Mouse (Mus musculus) liver, embryonic 13.5 days (tissue): ENCODE data around the gene Alox5ap. TPM values are rescaled to one million over a fixed set of nuclear protein-coding genes. Genes with fewer than 3 reads are reported as not detected.

ENCODE experiments used
- ATAC-seq: fragments of 200-750 bp; cut with Nextera tagmentation; 2 replicates; pipeline ENCODE4 v1.8.0; 2017; ENCODE audit warnings: low read depth, mild to moderate bottlenecking, moderate number of reproducible peaks, moderate library complexity
- DNase-seq: peaks from one replicate; pipeline ENCODE4 v3.0.0; 2022
- H3K27ac ChIP-seq: fragments of 300-500 bp; sonication (generic); 2 replicates; pipeline ENCODE4 v1.5.1; 2015; ENCODE audit warnings: moderate library complexity, mild to moderate bottlenecking, inconsistent platforms
- H3K27me3 ChIP-seq: fragments of 300-500 bp; sonication (generic); 2 replicates; pipeline ENCODE4 v1.6.1; 2015; ENCODE audit warnings: mild to moderate bottlenecking, inconsistent platforms
- H3K36me3 ChIP-seq: fragments of 300-500 bp; sonication (generic); 2 replicates; pipeline ENCODE4 v1.6.1; 2015; ENCODE audit warnings: mild to moderate bottlenecking, inconsistent platforms
- H3K4me1 ChIP-seq: fragments of 300-500 bp; sonication (generic); replicated peaks from 2 replicates; pipeline ENCODE4 v1.6.1; 2015; ENCODE audit warnings: inconsistent platforms
- H3K4me2 ChIP-seq: fragments of 300-500 bp; sonication (generic); 2 replicates; pipeline ENCODE4 v1.6.1; 2015; ENCODE audit warnings: inconsistent platforms, mild to moderate bottlenecking, moderate library complexity
- H3K4me3 ChIP-seq: fragments of 300-500 bp; sonication (generic); replicated peaks from 2 replicates; pipeline ENCODE4 v1.5.1; 2015; ENCODE audit warnings: mild to moderate bottlenecking, inconsistent platforms
- H3K9ac ChIP-seq: fragments of 300-500 bp; sonication (generic); 2 replicates; pipeline ENCODE4 v1.6.1; 2015; ENCODE audit warnings: mild to moderate bottlenecking, inconsistent platforms
- H3K9me3 ChIP-seq: fragments of 300-500 bp; sonication (generic); replicated peaks from 2 replicates; pipeline ENCODE4 v1.6.1; 2016; ENCODE audit warnings: inconsistent platforms
- WGBS: fragments of 180-500 bp; shearing (Covaris S2); methylation state at CpG from one replicate; pipeline ENCODE4 v1.1.7; 2015; ENCODE audit not compliant: insufficient replicate concordance; 5-methylcytosine and 5-hydroxymethylcytosine counted together
- polyA plus RNA-seq: library from polyadenylated mRNA; unstranded; fragments of >200 nt; fragmentation: Nextera tagmentation; extraction: Ambion mirVana; gene quantifications from 2 replicates; pipeline ENCODE4 v1.2.1, GENCODE M21; 2015

Gene Alox5ap
- 22.5 and 24.7 TPM in 2 replicates for polyA plus RNA-seq

GRCm38 (mm10) chr5:149264405-149264804 is at the start of gene Alox5ap:
TSS of gene Alox5ap (plus strand) at chr5:149264767.
- no peak for DNase-seq
- no peak within 1 kb of the TSS for H3K27ac ChIP-seq
- peak within 1 kb of the TSS; percentile 35 for H3K4me2 ChIP-seq

GRCm38 (mm10) chr5:149215540-149215939 is 49.0 kb upstream of the Alox5ap start:
- Histone ChIP-seq H3K4me2 (no peak overlapping the region), H3K27me3 (no peaks in the 10 kb centered on the region), H3K9me3 (no peaks in the 10 kb centered on the region), H3K4me1 (peaks cover 47% of the 10 kb centered on the region), H3K9ac (no peak overlapping the region), H3K36me3 (peaks cover 66% of the 10 kb centered on the region), H3K4me3 (no peak overlapping the region), H3K27ac (no peak overlapping the region)
- ATAC-seq (no peak), DNase-seq (no peak)
- WGBS, result 98% methylated on average over 7 of the region's 7 CpGs

More at GRCm38 (mm10) chr5:149264405-149264804, at the start of gene Alox5ap:
- Histone ChIP-seq H3K36me3 (no peaks in the 10 kb centered on the region), H3K4me3 (peak within 1 kb of the TSS; percentile 30), H3K4me1 (peaks cover 21% of the 10 kb centered on the region), H3K9me3 (0 out of 2 replicates have a peak, but pooled peaks cover 2% of the 10 kb centered on the region), H3K27me3 (no peaks in the 10 kb centered on the region), H3K9ac (no peak within 1 kb of the TSS)
- no peak for ATAC-seq
- WGBS, result 26% methylated on average over 4 of the region's 4 CpGs

GRCm38 (mm10) chr5:149217524-149218357 is 46.8 kb upstream of the Alox5ap start:
- Histone ChIP-seq H3K9ac (no peak overlapping the region), H3K4me2 (peak overlapping the region; percentile 8; the same call in 1 of the 2 replicates), H3K9me3 (no peaks in the 10 kb centered on the region), H3K4me1 (peaks cover 53% of the 10 kb centered on the region), H3K4me3 (no peak overlapping the region), H3K36me3 (peaks cover 44% of the 10 kb centered on the region), H3K27me3 (no peaks in the 10 kb centered on the region), H3K27ac (peak overlapping the region; percentile 47)
- WGBS, result 43% methylated on average over 6 of the region's 6 CpGs
- DNase-seq, result peak; percentile 16
- ATAC-seq, result peak; percentile 56

- no peaks in the 10 kb centered on the region for H3K27me3 ChIP-seq
- no peak overlapping the region for H3K27ac ChIP-seq
- ATAC-seq (peak; percentile 75), DNase-seq (peak; percentile 49)
- no peak overlapping the region for H3K4me3 ChIP-seq
- 13% methylated on average over 3 of the region's 3 CpGs for WGBS
- H3K4me2 ChIP-seq, result peak overlapping the region; percentile 30
- H3K4me1 ChIP-seq, result peaks cover 53% of the 10 kb centered on the region
- H3K9ac ChIP-seq, result no peak overlapping the region
- H3K9me3 ChIP-seq, result no peaks in the 10 kb centered on the region
- H3K36me3 ChIP-seq, result peaks cover 27% of the 10 kb centered on the region
Observed at GRCm38 (mm10) chr5:149219493-149219892, 45.1 kb upstream of the Alox5ap start.

GRCm38 (mm10) chr5:149221355-149221754 is 43.2 kb upstream of the Alox5ap start:
- no peak for DNase-seq

GRCm38 (mm10) chr5:149224666-149225065 is 39.9 kb upstream of the Alox5ap start:
- Histone ChIP-seq H3K9me3 (no peaks in the 10 kb centered on the region), H3K36me3 (no peaks in the 10 kb centered on the region), H3K27ac (no peak overlapping the region), H3K4me1 (peaks cover 28% of the 10 kb centered on the region), H3K4me2 (no peak overlapping the region), H3K9ac (no peak overlapping the region), H3K27me3 (no peaks in the 10 kb centered on the region), H3K4me3 (no peak overlapping the region)
- ATAC-seq (no peak), DNase-seq (no peak)
- WGBS, result 40% methylated on average over 7 of the region's 7 CpGs

More at GRCm38 (mm10) chr5:149221355-149221754, 43.2 kb upstream of the Alox5ap start:
- no peak overlapping the region for H3K9ac ChIP-seq
- H3K27me3 ChIP-seq, result no peaks in the 10 kb centered on the region
- H3K36me3 ChIP-seq, result peaks cover 8% of the 10 kb centered on the region
- 47% methylated on average over 4 of the region's 4 CpGs for WGBS
- H3K4me2 ChIP-seq, result no peak overlapping the region
- ATAC-seq, result no peak
- H3K27ac ChIP-seq, result no peak overlapping the region
- H3K4me1 ChIP-seq, result peaks cover 47% of the 10 kb centered on the region
- H3K4me3 ChIP-seq, result no peak overlapping the region
- H3K9me3 ChIP-seq, result no peaks in the 10 kb centered on the region

- Histone ChIP-seq H3K9ac (peak overlapping the region; percentile 70), H3K4me2 (peak overlapping the region; percentile 78), H3K4me3 (peak overlapping the region; percentile 60), H3K4me1 (peaks cover 17% of the 10 kb centered on the region), H3K27ac (peak overlapping the region; percentile 69), H3K36me3 (no peaks in the 10 kb centered on the region), H3K27me3 (no peaks in the 10 kb centered on the region), H3K9me3 (no peaks in the 10 kb centered on the region)
- DNase-seq (peak; percentile 98), ATAC-seq (peak; percentile 100)
- 4% methylated on average over 55 of the region's 55 CpGs for WGBS
Observed at GRCm38 (mm10) chr5:149228700-149229618, 35.6 kb upstream of the Alox5ap start.

- Histone ChIP-seq H3K27me3 (no peaks in the 10 kb centered on the region), H3K9me3 (no peaks in the 10 kb centered on the region), H3K4me3 (peak overlapping the region; percentile 60), H3K4me2 (peak overlapping the region; percentile 78), H3K27ac (peak overlapping the region; percentile 69), H3K36me3 (no peaks in the 10 kb centered on the region), H3K4me1 (peaks cover 17% of the 10 kb centered on the region), H3K9ac (peak overlapping the region; percentile 70)
- DNase-seq (no peak), ATAC-seq (no peak)
- WGBS, result 67% methylated on average over 18 of the region's 18 CpGs
Observed at GRCm38 (mm10) chr5:149229619-149230339, 34.8 kb upstream of the Alox5ap start.

GRCm38 (mm10) chr5:149235002-149235401 is 29.6 kb upstream of the Alox5ap start:
- Histone ChIP-seq H3K9ac (no peak overlapping the region), H3K9me3 (no peaks in the 10 kb centered on the region), H3K27me3 (no peaks in the 10 kb centered on the region), H3K4me3 (no peak overlapping the region), H3K4me1 (peaks cover 4% of the 10 kb centered on the region; the same call in 1 of the 2 replicates), H3K36me3 (no peaks in the 10 kb centered on the region), H3K27ac (no peak overlapping the region), H3K4me2 (no peak overlapping the region)
- ATAC-seq (no peak), DNase-seq (no peak)
- 25% methylated on average over 7 of the region's 7 CpGs for WGBS

- no peak for ATAC-seq
- WGBS, result 78% methylated on average over 24 of the region's 24 CpGs
Observed at GRCm38 (mm10) chr5:149237221-149237950, 27.2 kb upstream of the Alox5ap start.

More at GRCm38 (mm10) chr5:149237221-149237950, 27.2 kb upstream of the Alox5ap start:
- no peak overlapping the region for H3K4me2 ChIP-seq
- 0 out of 2 replicates have a peak, but pooled peaks cover 3% of the 10 kb centered on the region for H3K4me1 ChIP-seq
- no peaks in the 10 kb centered on the region for H3K36me3 ChIP-seq
- H3K27ac ChIP-seq, result no peak overlapping the region
- no peak for DNase-seq
- no peaks in the 10 kb centered on the region for H3K27me3 ChIP-seq
- H3K9me3 ChIP-seq, result no peaks in the 10 kb centered on the region
- no peak overlapping the region for H3K9ac ChIP-seq
- H3K4me3 ChIP-seq, result no peak overlapping the region
